Mouse (Mus musculus) heart, adult 2 months (tissue): ENCODE results near the gene Tnn.

ENCODE experiments used
- CTCF ChIP-seq: fragments of 200-600 bp; IDR thresholded peaks from 2 replicates; pipeline ENCODE4 v1.8.1; 2022; ENCODE audit warnings: antibody characterized with exemption, mild to moderate bottlenecking, moderate library complexity
- EP300 ChIP-seq: fragments of 200-500 bp; IDR thresholded peaks from 2 replicates; pipeline ENCODE4 v1.6.1; 2011; ENCODE audit warnings: low read depth, low read length, control low read depth; ENCODE audit not compliant: insufficient read depth
- POLR2A ChIP-seq: fragments of 200-500 bp; IDR thresholded peaks from 2 replicates; pipeline ENCODE4 v1.6.1; 2011; ENCODE audit warnings: mild to moderate bottlenecking, low read depth, low read length, control low read depth; ENCODE audit not compliant: insufficient read depth

DNA sequence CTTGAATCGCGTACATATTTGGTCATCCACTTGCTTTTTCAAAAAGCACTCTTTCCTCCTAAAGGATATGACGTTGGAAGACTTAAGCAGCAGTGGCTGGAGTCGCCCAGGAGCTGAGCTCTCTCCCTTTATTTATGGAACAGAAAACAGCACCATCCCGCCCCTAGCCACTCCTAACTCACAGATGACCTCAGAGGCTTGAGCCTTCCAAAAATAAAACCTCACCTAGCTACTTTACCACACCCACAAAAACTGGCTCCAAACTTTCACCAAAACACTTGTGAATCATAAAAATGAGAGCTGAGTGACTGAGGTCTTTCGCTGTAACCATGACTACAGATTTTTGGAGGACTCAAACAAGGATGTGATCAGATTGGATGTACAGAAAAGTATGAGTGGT is 92.8 kb downstream of the Tnn start:
- no peak for TF ChIP-seq POLR2A
- TF ChIP-seq CTCF, result no peak
- no peak for TF ChIP-seq EP300
